Mouse (Mus musculus) MEL (cell line): Measurements from ENCODE around the gene Klhdc3. TPM values are rescaled to one million over a fixed set of nuclear protein-coding genes. Genes with fewer than 3 reads are reported as not detected.

ENCODE experiments used
- DNase-seq: peaks from one replicate; pipeline ENCODE4 v3.0.0; 2011; ENCODE audit warnings: low read depth, low spot score
- H3K27ac ChIP-seq: 2 replicates; pipeline ENCODE4 v1.5.1; 2012; ENCODE audit warnings: low read depth, mild to moderate bottlenecking, control low read depth, low read length, moderate library complexity; ENCODE audit not compliant: control insufficient read depth
- H3K27me3 ChIP-seq, 2 experiments: fragments of 150-350 bp in 1 of 2; sonication (generic) in 1 of 2; 2 replicates each; pipeline ENCODE4 v1.6.1; 2012; ENCODE audit warnings: low read length in 2 of 2, mild to moderate bottlenecking in 2 of 2, improper control_type of control experiment in 1 of 2, moderate library complexity in 1 of 2; ENCODE audit not compliant: insufficient read depth in 2 of 2, control insufficient read depth in 1 of 2
- H3K36me3 ChIP-seq, 2 experiments: 2 replicates each; pipeline ENCODE4 v1.6.1; 2012 to 2014; ENCODE audit warnings: low read length in 2 of 2, improper control_type of control experiment in 1 of 2, inconsistent platforms in 1 of 2, mild to moderate bottlenecking in 1 of 2; ENCODE audit not compliant: insufficient read depth in 2 of 2, control insufficient read depth in 1 of 2
- H3K4me1 ChIP-seq, 2 experiments: fragments of 150-350 bp in 1 of 2; sonication (generic) in 1 of 2; 2 replicates each; pipeline ENCODE4 v1.6.1; 2012; ENCODE audit warnings: low read length in 2 of 2, improper control_type of control experiment in 1 of 2, mild to moderate bottlenecking in 1 of 2; ENCODE audit not compliant: insufficient read depth in 2 of 2, control insufficient read depth in 1 of 2
- H3K4me3 ChIP-seq, 2 experiments: fragments of 150-350 bp in 1 of 2; sonication (generic) in 1 of 2; 2 replicates each; pipeline ENCODE4 v1.5.1; 2012; ENCODE audit warnings: low read depth in 2 of 2, low read length in 2 of 2, mild to moderate bottlenecking in 2 of 2, moderate library complexity in 2 of 2, control low read depth in 1 of 2, improper control_type of control experiment in 1 of 2; ENCODE audit not compliant: control insufficient read depth in 1 of 2, insufficient read depth in 1 of 2
- H3K79me2 ChIP-seq: 2 replicates; pipeline ENCODE4 v1.6.1; 2012; ENCODE audit warnings: mild to moderate bottlenecking, low read length, moderate library complexity; ENCODE audit not compliant: control insufficient read depth, poor library complexity, insufficient read depth
- H3K9ac ChIP-seq: 2 replicates; pipeline ENCODE4 v1.6.1; 2012; ENCODE audit warnings: low read depth, mild to moderate bottlenecking, control low read depth, low read length, moderate library complexity; ENCODE audit not compliant: control insufficient read depth, poor library complexity, severe bottlenecking
- H3K9me3 ChIP-seq: fragments of 150-350 bp; sonication (generic); replicated peaks from 2 replicates; pipeline ENCODE4 v1.6.1; 2012; ENCODE audit warnings: mild to moderate bottlenecking, low read length, improper control_type of control experiment, moderate library complexity; ENCODE audit not compliant: insufficient read depth
- BHLHE40 ChIP-seq: IDR thresholded peaks from 2 replicates; pipeline ENCODE4 v1.6.1; 2012; ENCODE audit warnings: low read depth, mild to moderate bottlenecking, inconsistent platforms, low read length, improper control_type of control experiment, borderline replicate concordance
- CHD1 ChIP-seq: IDR thresholded peaks from 2 replicates; pipeline ENCODE4 v1.6.1; 2012; ENCODE audit warnings: low read depth, mild to moderate bottlenecking, inconsistent platforms, low read length, improper control_type of control experiment
- CHD2 ChIP-seq: IDR thresholded peaks from 2 replicates; pipeline ENCODE4 v1.6.1; 2011; ENCODE audit warnings: low read length, improper control_type of control experiment
- CTCF ChIP-seq, 3 experiments: IDR thresholded peaks in 2 of 3; conservative IDR thresholded peaks in 1 of 3; 2 replicates each; pipeline ENCODE4 v1.5.1; 2011 to 2012; ENCODE audit warnings: low read length in 3 of 3, low read depth in 2 of 3, mild to moderate bottlenecking in 2 of 3, improper control_type of control experiment in 1 of 3, inconsistent platforms in 1 of 3, mixed read lengths in 1 of 3, moderate library complexity in 1 of 3; ENCODE audit not compliant: control insufficient read depth in 1 of 3, insufficient read depth in 1 of 3, poor library complexity in 1 of 3, severe bottlenecking in 1 of 3
- GATA1 ChIP-seq: IDR thresholded peaks from 2 replicates; pipeline ENCODE4 v1.6.1; 2011; ENCODE audit warnings: low read depth, low read length, improper control_type of control experiment
- KAT2A ChIP-seq: conservative IDR thresholded peaks from 2 replicates; pipeline ENCODE4 v1.6.1; 2012; ENCODE audit warnings: low read depth, low read length, improper control_type of control experiment, inconsistent platforms
- MYC ChIP-seq: IDR thresholded peaks from 2 replicates; pipeline ENCODE4 v1.6.1; 2011; ENCODE audit warnings: low read depth, mild to moderate bottlenecking, low read length, improper control_type of control experiment, moderate library complexity
- NRF1 ChIP-seq: IDR thresholded peaks from 2 replicates; pipeline ENCODE4 v1.6.1; 2014; ENCODE audit warnings: low read depth, mild to moderate bottlenecking, inconsistent platforms, low read length, improper control_type of control experiment, moderate library complexity; ENCODE audit not compliant: poor library complexity, insufficient read depth, severe bottlenecking
- POLR2AphosphoS2 ChIP-seq: IDR thresholded peaks from 2 replicates; pipeline ENCODE4 v1.6.1; 2011; ENCODE audit warnings: low read length, improper control_type of control experiment
- RCOR1 ChIP-seq: IDR thresholded peaks from 2 replicates; pipeline ENCODE4 v1.6.1; 2012; ENCODE audit warnings: low read depth, mild to moderate bottlenecking, inconsistent platforms, low read length, improper control_type of control experiment
- SIN3A ChIP-seq: IDR thresholded peaks from 2 replicates; pipeline ENCODE4 v1.6.1; 2012; ENCODE audit warnings: low read length, improper control_type of control experiment, inconsistent platforms
- SMC3 ChIP-seq: IDR thresholded peaks from 2 replicates; pipeline ENCODE4 v1.6.1; 2011; ENCODE audit warnings: low read depth, low read length, improper control_type of control experiment
- TBP ChIP-seq: IDR thresholded peaks from 2 replicates; pipeline ENCODE4 v1.8.0; 2011; ENCODE audit warnings: low read depth, low read length, improper control_type of control experiment
- TCF12 ChIP-seq: IDR thresholded peaks from 2 replicates; pipeline ENCODE4 v1.6.1; 2014; ENCODE audit warnings: low read depth, mild to moderate bottlenecking, inconsistent platforms, low read length, improper control_type of control experiment, moderate library complexity
- UBTF ChIP-seq: IDR thresholded peaks from 2 replicates; pipeline ENCODE4 v1.6.1; 2012; ENCODE audit warnings: low read depth, mild to moderate bottlenecking, inconsistent platforms, low read length, improper control_type of control experiment, moderate library complexity, borderline replicate concordance; ENCODE audit not compliant: insufficient read depth
- USF1 ChIP-seq: IDR thresholded peaks from 2 replicates; pipeline ENCODE4 v1.6.1; 2014; ENCODE audit warnings: low read depth, mild to moderate bottlenecking, inconsistent platforms, low read length, improper control_type of control experiment, moderate library complexity
- USF2 ChIP-seq, 2 experiments: IDR thresholded peaks; 2 replicates each; pipeline ENCODE4 v1.6.1; 2011 to 2012; ENCODE audit warnings: improper control_type of control experiment in 2 of 2, low read length in 2 of 2, borderline replicate concordance in 1 of 2, inconsistent platforms in 1 of 2, low read depth in 1 of 2, mild to moderate bottlenecking in 1 of 2; ENCODE audit not compliant: insufficient read depth in 1 of 2
- ZMIZ1 ChIP-seq: IDR thresholded peaks from 2 replicates; pipeline ENCODE4 v1.6.1; 2012; ENCODE audit warnings: low read depth, mild to moderate bottlenecking, inconsistent platforms, low read length, improper control_type of control experiment, moderate library complexity
- ZNF384 ChIP-seq: IDR thresholded peaks from 2 replicates; pipeline ENCODE4 v1.6.1; 2012; ENCODE audit warnings: low read depth, mild to moderate bottlenecking, inconsistent platforms, low read length, improper control_type of control experiment
- polyA plus RNA-seq, 2 experiments: library from polyadenylated mRNA; stranded (reverse) in 1 of 2; unstranded in 1 of 2; fragments of >175 nt in 1 of 2; fragments of >200 nt in 1 of 2; gene quantifications; 2 replicates each; pipeline versions ENCODE4 v1.2.1 to v1.2.4; 2012; ENCODE audit warnings: low replicate concordance in 2 of 2, low read depth in 1 of 2; ENCODE audit not compliant: insufficient read length in 2 of 2, insufficient read depth in 1 of 2, missing spikeins in 1 of 2
- total RNA-seq: library from RNA; depleted of rRNA; stranded (reverse); fragments of 300-350 nt; gene quantifications from 2 replicates; pipeline ENCODE4 v1.2.3, GENCODE M21; 2012

The Klhdc3 gene
- total and polyA plus RNA-seq, 3 experiments: 95.0 to 203 TPM; not detected in 1

GRCm38 (mm10) chr17:46651755-46652547 lies 28.8 kb downstream of the Klhdc3 start:
- TF ChIP-seq TCF12: no peak
- TF ChIP-seq CTCF (IDR thresholded peaks at IDR 0.05 in 2 of 3, conservative IDR thresholded peaks at IDR 0.05 in 1 of 3; ENCODE audit: control insufficient read depth in 1 of 3, insufficient read depth in 1 of 3, low read depth in 2 of 3, low read length in 3 of 3, poor library complexity in 1 of 3, severe bottlenecking in 1 of 3): no peak
- TF ChIP-seq ZMIZ1: no peak
- no peak for TF ChIP-seq KAT2A
- no peak for TF ChIP-seq SMC3
- no peak for TF ChIP-seq UBTF
- TF ChIP-seq RCOR1: no peak
- TF ChIP-seq TBP: no peak
- no peaks in the 10 kb centered on the region for H3K27me3 ChIP-seq
- H3K27ac ChIP-seq: no peak overlapping the region
- no peak for DNase-seq
- H3K36me3 ChIP-seq: peaks cover 0 to 4% of the 10 kb centered on the region in 2 experiments; a peak in 2 of 4 replicates
- H3K9me3 ChIP-seq: no peaks in the 10 kb centered on the region
- no peak overlapping the region for H3K9ac ChIP-seq
- H3K4me1 ChIP-seq: peaks cover 6 to 8% of the 10 kb centered on the region in 2 experiments; a peak in 3 of 4 replicates
- H3K4me3 ChIP-seq: no peak overlapping the region
- H3K79me2 ChIP-seq: peaks cover 11% of the 10 kb centered on the region

- H3K36me3 ChIP-seq: peaks cover 0 to 7% of the 10 kb centered on the region in 2 experiments; a peak in 2 of 4 replicates
- H3K9ac ChIP-seq: peak overlapping the region; percentile 83
- no peak for TF ChIP-seq USF1
- TF ChIP-seq CTCF (IDR thresholded peaks at IDR 0.05 in 2 of 3, conservative IDR thresholded peaks at IDR 0.05 in 1 of 3; ENCODE audit: control insufficient read depth in 1 of 3, insufficient read depth in 1 of 3, low read depth in 2 of 3, low read length in 3 of 3, poor library complexity in 1 of 3, severe bottlenecking in 1 of 3): no peak
- TF ChIP-seq NRF1: no peak
- no peak for TF ChIP-seq CHD1
- TF ChIP-seq BHLHE40: no peak
- TF ChIP-seq ZNF384: no peak
- TF ChIP-seq USF2 (IDR thresholded peaks at IDR 0.05; ENCODE audit: borderline replicate concordance in 1 of 2, insufficient read depth in 1 of 2, low read depth in 1 of 2, low read length in 2 of 2): no peak
- TF ChIP-seq MYC: no peak
- no peak for TF ChIP-seq KAT2A
- no peak for TF ChIP-seq GATA1
- TF ChIP-seq SMC3: no peak
- TF ChIP-seq CHD2: no peak
- no peak for TF ChIP-seq SIN3A
- TF ChIP-seq POLR2AphosphoS2: no peak
- TF ChIP-seq ZMIZ1: no peak
- no peak overlapping the region for H3K27ac ChIP-seq
- peak overlapping the region; percentile 78 to 99 for H3K4me3 ChIP-seq
- no peaks in the 10 kb centered on the region for H3K27me3 ChIP-seq
- no peak for DNase-seq
- no peaks in the 10 kb centered on the region for H3K9me3 ChIP-seq
- H3K4me1 ChIP-seq: peaks cover 6 to 10% of the 10 kb centered on the region in 2 experiments; a peak in 3 of 4 replicates
- peaks cover 15% of the 10 kb centered on the region for H3K79me2 ChIP-seq
Measured at GRCm38 (mm10) chr17:46651292-46651691, 29.4 kb downstream of the Klhdc3 start.
